Mouse (Mus musculus) megakaryocyte, embryonic 14.5 days (primary cell): Measurements from ENCODE around the gene Neurog1.

ENCODE experiments used
- FLI1 ChIP-seq: IDR thresholded peaks from 2 replicates; pipeline ENCODE4 v1.6.1; 2012; ENCODE audit warnings: low read length, inconsistent platforms, mixed read lengths
- GATA1 ChIP-seq: IDR thresholded peaks from 3 replicates; pipeline ENCODE4 v1.6.1; 2012; ENCODE audit warnings: mixed read lengths, low read length, inconsistent platforms, borderline replicate concordance

GRCm38 (mm10) chr13:56221995-56222848, 29.7 kb downstream of the Neurog1 start:
- TF ChIP-seq GATA1 (no peak), FLI1 (no peak)
